Mouse (Mus musculus): ENCODE results near the gene Insl6. TPM values are rescaled to one million over a fixed set of nuclear protein-coding genes. Genes with fewer than 3 reads are reported as not detected.

The Insl6 gene
- polyA plus RNA-seq, 1 experiment from 2014 or later: 3.0 TPM

GRCm38 (mm10) chr19:29371284-29372081 is 46.3 kb upstream of the Insl6 start:
- Histone ChIP-seq H3K9me3 (ENCODE audit: control insufficient read depth, low read length) (no peaks in the 10 kb centered on the region), H3K4me3 (ENCODE audit: low read depth, low read length) (peak overlapping the region; percentile 24), H3K27ac (replicated peaks) (no peak overlapping the region), H3K27me3 (ENCODE audit: control insufficient read depth, insufficient read depth, low read length) (no peaks in the 10 kb centered on the region), H3K4me2 (replicated peaks; ENCODE audit: low read depth) (peak overlapping the region; percentile 46), H3K9ac (ENCODE audit: low read length) (no peak overlapping the region), H3K36me3 (ENCODE audit: control insufficient read depth, insufficient read depth, low read length) (no peaks in the 10 kb centered on the region; the same call in 1 of the 2 replicates), H3K4me1 (replicated peaks; ENCODE audit: control insufficient read depth, insufficient read depth) (no peaks in the 10 kb centered on the region)
- TF ChIP-seq EP300 (optimal IDR thresholded peaks at IDR 0.05) (no peak), CTCF (IDR thresholded peaks at IDR 0.05; ENCODE audit: low read depth) (no peak)
- no peak for ATAC-seq (ENCODE audit: low FRiP score, low TSS enrichment)
- 43% methylated on average over 18 of the region's 18 CpGs for WGBS
- no peak for DNase-seq (ENCODE audit: low spot score)

- Histone ChIP-seq H3K27me3 (ENCODE audit: control insufficient read depth, insufficient read depth, low read length) (no peaks in the 10 kb centered on the region), H3K9ac (ENCODE audit: low read length) (no peak overlapping the region), H3K9me3 (ENCODE audit: control insufficient read depth, low read length) (no peaks in the 10 kb centered on the region), H3K4me2 (replicated peaks; ENCODE audit: low read depth) (no peak overlapping the region), H3K36me3 (ENCODE audit: control insufficient read depth, insufficient read depth, low read length) (no peaks in the 10 kb centered on the region; the same call in 1 of the 2 replicates), H3K27ac (replicated peaks) (no peak overlapping the region), H3K4me3 (ENCODE audit: low read depth, low read length) (no peak overlapping the region), H3K4me1 (replicated peaks; ENCODE audit: control insufficient read depth, insufficient read depth) (no peaks in the 10 kb centered on the region)
- ATAC-seq (ENCODE audit: low FRiP score, low TSS enrichment) (no peak), DNase-seq (ENCODE audit: low spot score) (no peak)
- TF ChIP-seq EP300 (optimal IDR thresholded peaks at IDR 0.05) (no peak), CTCF (IDR thresholded peaks at IDR 0.05; ENCODE audit: low read depth) (no peak)
- WGBS: 78% methylated on average over 7 of the region's 7 CpGs
These were observed 45.6 kb upstream of the Insl6 start for GRCm38 (mm10) chr19:29370545-29371283.

GRCm38 (mm10) chr19:29370112-29370511 is 45.0 kb upstream of the Insl6 start:
- no peak for ATAC-seq (ENCODE audit: low FRiP score, low TSS enrichment)
- WGBS: 67% methylated on average over 12 of the region's 12 CpGs

GRCm38 (mm10) chr19:29368671-29369309 is 43.6 kb upstream of the Insl6 start:
- Histone ChIP-seq H3K9ac (ENCODE audit: low read length) (no peak overlapping the region), H3K36me3 (ENCODE audit: control insufficient read depth, insufficient read depth, low read length) (no peaks in the 10 kb centered on the region), H3K4me3 (ENCODE audit: low read depth, low read length) (no peak overlapping the region), H3K4me2 (replicated peaks; ENCODE audit: low read depth) (no peak overlapping the region), H3K4me1 (replicated peaks; ENCODE audit: control insufficient read depth, insufficient read depth) (no peaks in the 10 kb centered on the region), H3K27me3 (ENCODE audit: control insufficient read depth, insufficient read depth, low read length) (no peaks in the 10 kb centered on the region), H3K27ac (replicated peaks) (no peak overlapping the region), H3K9me3 (ENCODE audit: control insufficient read depth, low read length) (no peaks in the 10 kb centered on the region)
- ATAC-seq (ENCODE audit: low FRiP score, low TSS enrichment) (no peak), DNase-seq (ENCODE audit: low spot score) (no peak)
- TF ChIP-seq CTCF (IDR thresholded peaks at IDR 0.05; ENCODE audit: low read depth) (no peak), EP300 (optimal IDR thresholded peaks at IDR 0.05) (no peak)
- WGBS: 85% methylated on average over 3 of the region's 3 CpGs

More at GRCm38 (mm10) chr19:29370112-29370511, 45.0 kb upstream of the Insl6 start:
- H3K9me3 ChIP-seq (ENCODE audit: control insufficient read depth, low read length): no peaks in the 10 kb centered on the region
- H3K9ac ChIP-seq (ENCODE audit: low read length): no peak overlapping the region
- H3K4me1 ChIP-seq (replicated peaks; ENCODE audit: control insufficient read depth, insufficient read depth): no peaks in the 10 kb centered on the region
- H3K4me3 ChIP-seq (ENCODE audit: low read depth, low read length): no peak overlapping the region
- no peak overlapping the region for H3K4me2 ChIP-seq (replicated peaks; ENCODE audit: low read depth)
- TF ChIP-seq EP300 (optimal IDR thresholded peaks at IDR 0.05) (no peak), CTCF (IDR thresholded peaks at IDR 0.05; ENCODE audit: low read depth) (no peak)
- H3K27me3 ChIP-seq (ENCODE audit: control insufficient read depth, insufficient read depth, low read length): no peaks in the 10 kb centered on the region
- no peak overlapping the region for H3K27ac ChIP-seq (replicated peaks)
- DNase-seq (ENCODE audit: low spot score): no peak
- no peaks in the 10 kb centered on the region for H3K36me3 ChIP-seq (ENCODE audit: control insufficient read depth, insufficient read depth, low read length)

- Histone ChIP-seq H3K27ac (replicated peaks) (no peak overlapping the region), H3K4me3 (ENCODE audit: low read depth, low read length) (no peak overlapping the region), H3K36me3 (ENCODE audit: control insufficient read depth, insufficient read depth, low read length) (no peaks in the 10 kb centered on the region), H3K9ac (ENCODE audit: low read length) (no peak overlapping the region), H3K4me1 (replicated peaks; ENCODE audit: control insufficient read depth, insufficient read depth) (no peaks in the 10 kb centered on the region), H3K4me2 (replicated peaks; ENCODE audit: low read depth) (no peak overlapping the region), H3K27me3 (ENCODE audit: control insufficient read depth, insufficient read depth, low read length) (no peaks in the 10 kb centered on the region), H3K9me3 (ENCODE audit: control insufficient read depth, low read length) (no peaks in the 10 kb centered on the region)
- TF ChIP-seq CTCF (IDR thresholded peaks at IDR 0.05; ENCODE audit: low read depth) (no peak), EP300 (optimal IDR thresholded peaks at IDR 0.05) (no peak)
- DNase-seq (ENCODE audit: low spot score): no peak
- ATAC-seq (ENCODE audit: low FRiP score, low TSS enrichment): no peak
- WGBS: 87% methylated on average over 2 of the region's 2 CpGs
These were observed 42.9 kb upstream of the Insl6 start for GRCm38 (mm10) chr19:29368041-29368440.

All from stomach, postnatal 0 days (tissue).